Mouse (Mus musculus) embryonic facial prominence, embryonic 13.5 days (tissue): Measurements from ENCODE around the gene Dcst1. TPM values are rescaled to one million over a fixed set of nuclear protein-coding genes. Genes with fewer than 3 reads are reported as not detected.

ENCODE experiments used
- ATAC-seq: fragments of 200-750 bp; cut with Nextera tagmentation; 2 replicates; pipeline ENCODE4 v1.8.0; 2017; ENCODE audit warnings: low read depth; ENCODE audit not compliant: insufficient number of reproducible peaks, insufficient read depth, low FRiP score, low TSS enrichment
- H3K27ac ChIP-seq: fragments of 300-500 bp; sonication (generic); 2 replicates; pipeline ENCODE4 v1.5.1; 2015; ENCODE audit warnings: moderate library complexity, mild to moderate bottlenecking, inconsistent platforms
- H3K27me3 ChIP-seq: fragments of 300-500 bp; sonication (generic); 2 replicates; pipeline ENCODE4 v1.6.1; 2015; ENCODE audit warnings: mild to moderate bottlenecking, inconsistent platforms
- H3K36me3 ChIP-seq: fragments of 300-500 bp; sonication (generic); 2 replicates; pipeline ENCODE4 v1.6.1; 2015; ENCODE audit warnings: mild to moderate bottlenecking, inconsistent platforms
- H3K4me1 ChIP-seq: fragments of 300-500 bp; sonication (generic); 2 replicates; pipeline ENCODE4 v1.6.1; 2015; ENCODE audit warnings: inconsistent platforms
- H3K4me2 ChIP-seq: fragments of 300-500 bp; sonication (generic); 2 replicates; pipeline ENCODE4 v1.6.1; 2015; ENCODE audit warnings: moderate library complexity, mild to moderate bottlenecking, inconsistent platforms
- H3K4me3 ChIP-seq: fragments of 300-500 bp; sonication (generic); 2 replicates; pipeline ENCODE4 v1.5.1; 2015; ENCODE audit warnings: mild to moderate bottlenecking, inconsistent platforms
- H3K9ac ChIP-seq: fragments of 300-500 bp; sonication (generic); 2 replicates; pipeline ENCODE4 v1.6.1; 2015; ENCODE audit warnings: mild to moderate bottlenecking, inconsistent platforms
- H3K9me3 ChIP-seq: fragments of 300-500 bp; sonication (generic); 2 replicates; pipeline ENCODE4 v1.6.1; 2016; ENCODE audit warnings: inconsistent platforms
- WGBS: fragments of 180-500 bp; shearing (Covaris S2); methylation state at CpG from one replicate; pipeline ENCODE4 v1.1.7; 2015; ENCODE audit warnings: mixed read lengths; 5-methylcytosine and 5-hydroxymethylcytosine counted together
- polyA plus RNA-seq: library from polyadenylated mRNA; unstranded; fragments of >200 nt; fragmentation: Nextera tagmentation; extraction: Ambion mirVana; gene quantifications from 2 replicates; pipeline ENCODE4 v1.2.1, GENCODE M21; 2015

Dcst1 gene
- polyA plus RNA-seq, 1 experiment from 2014 or later, result 0.44 TPM

DNA sequence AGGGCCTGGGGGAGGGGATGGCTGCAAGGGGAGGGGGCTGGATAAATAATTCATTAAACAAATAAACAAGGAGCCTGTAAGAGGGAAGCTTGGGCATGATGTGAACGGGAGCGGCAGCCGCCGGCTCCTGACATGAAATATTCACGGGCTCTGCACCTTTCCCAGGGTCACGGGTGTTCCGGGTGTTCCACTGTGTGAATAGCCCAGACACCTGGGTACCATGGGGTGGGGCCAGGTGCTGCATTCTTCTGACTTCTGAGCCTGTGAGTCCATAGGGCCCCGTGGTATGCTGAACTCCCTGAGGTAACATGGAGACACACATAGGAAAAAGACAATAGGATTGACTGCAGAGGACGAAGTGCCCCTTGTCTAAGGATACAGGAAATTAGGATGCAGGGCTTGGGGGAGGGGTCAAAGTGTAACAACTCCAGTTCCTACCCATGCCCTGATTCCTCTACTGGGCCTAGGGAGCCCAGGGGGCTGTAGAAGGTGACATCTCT is 37.6 kb downstream of the Dcst1 start:
- Histone ChIP-seq H3K27me3 (0 out of 2 replicates have a peak, but pooled peaks cover 2% of the 10 kb centered on the region), H3K9ac (no peak overlapping the region), H3K4me1 (peaks cover 24% of the 10 kb centered on the region), H3K4me3 (no peak overlapping the region), H3K27ac (no peak overlapping the region), H3K9me3 (no peaks in the 10 kb centered on the region), H3K36me3 (peaks cover 2% of the 10 kb centered on the region; the same call in 1 of the 2 replicates), H3K4me2 (no peak overlapping the region)
- 45% methylated on average over 9 of the region's 9 CpGs for WGBS
- no peak for ATAC-seq

DNA sequence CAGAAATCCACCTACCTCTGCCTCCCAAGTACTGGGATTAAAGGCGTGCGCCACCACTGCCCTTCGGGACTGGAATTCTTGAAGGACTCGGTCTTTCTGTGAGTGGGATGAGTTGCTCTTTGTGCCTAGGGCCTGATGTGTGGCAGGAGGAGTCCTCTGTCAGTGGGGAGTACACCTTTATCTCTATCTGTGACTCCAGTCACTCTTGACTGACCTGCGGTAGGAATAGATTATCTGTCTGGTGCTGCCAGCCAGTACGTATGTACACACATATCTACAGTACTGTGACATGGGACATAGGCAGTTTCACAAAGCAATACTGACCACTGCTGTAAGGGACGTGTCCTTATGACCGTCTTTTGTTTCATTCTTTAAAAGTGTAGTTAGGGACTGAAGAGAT is 39.2 kb downstream of the Dcst1 start:
- Histone ChIP-seq H3K9me3 (no peaks in the 10 kb centered on the region), H3K27ac (no peak overlapping the region), H3K4me2 (no peak overlapping the region), H3K9ac (no peak overlapping the region), H3K4me3 (no peak overlapping the region), H3K36me3 (no peaks in the 10 kb centered on the region), H3K27me3 (peaks cover 12% of the 10 kb centered on the region), H3K4me1 (peaks cover 23% of the 10 kb centered on the region)
- WGBS, result 91% methylated on average over 8 of the region's 8 CpGs
- no peak for ATAC-seq

DNA sequence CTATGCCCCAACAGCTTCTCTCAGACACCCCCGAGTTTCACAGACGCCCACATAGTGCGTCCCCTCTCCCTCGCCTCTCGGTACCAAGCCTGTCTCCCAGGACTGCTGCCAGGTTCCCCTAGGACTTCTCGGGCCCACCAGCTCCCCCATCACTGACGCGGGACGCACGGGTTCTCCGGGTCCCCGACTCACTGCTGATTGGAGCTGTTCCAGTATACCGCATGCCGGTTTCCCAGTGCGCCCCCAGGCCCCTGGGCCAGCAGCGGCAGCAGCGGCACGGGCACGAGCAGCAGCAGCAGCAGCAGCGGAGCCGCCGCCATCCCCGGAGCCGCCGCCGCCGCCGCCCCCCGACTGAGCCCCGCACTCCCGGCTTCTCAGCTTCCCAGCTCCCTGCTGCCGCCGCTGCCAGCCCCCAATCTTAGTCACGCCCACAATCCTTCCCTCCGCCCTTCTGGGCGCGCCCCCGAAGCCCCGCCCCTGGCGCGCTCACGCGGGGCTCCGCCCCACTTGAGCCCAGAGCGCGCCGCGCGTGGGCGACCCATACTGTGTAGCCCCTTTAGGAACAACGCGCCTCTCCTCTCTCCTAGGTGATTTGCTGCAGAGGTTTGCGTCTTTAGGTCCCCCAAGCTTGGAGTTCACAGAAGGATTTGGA is 42.4 kb downstream of the Dcst1 start, which contains the start of gene Efna3:
Gene Efna3, minus strand, starts transcription at position 452 of the 652 bp plus-strand sequence.
- H3K27me3 ChIP-seq, result peaks cover 43% of the 10 kb centered on the region
- WGBS, result 2% methylated on average over 52 of the region's 53 CpGs
- ATAC-seq, result peak; percentile 62; the same call in 1 of the 2 replicates
- H3K4me3 ChIP-seq, result peak within 1 kb of the TSS; percentile 72
- H3K4me1 ChIP-seq, result peaks cover 46% of the 10 kb centered on the region
- no peaks in the 10 kb centered on the region for H3K9me3 ChIP-seq
- H3K27ac ChIP-seq, result peak within 1 kb of the TSS; percentile 44; the same call in 1 of the 2 replicates
- peak within 1 kb of the TSS; percentile 77 for H3K9ac ChIP-seq
- no peaks in the 10 kb centered on the region for H3K36me3 ChIP-seq
- H3K4me2 ChIP-seq, result peak within 1 kb of the TSS; percentile 92

DNA sequence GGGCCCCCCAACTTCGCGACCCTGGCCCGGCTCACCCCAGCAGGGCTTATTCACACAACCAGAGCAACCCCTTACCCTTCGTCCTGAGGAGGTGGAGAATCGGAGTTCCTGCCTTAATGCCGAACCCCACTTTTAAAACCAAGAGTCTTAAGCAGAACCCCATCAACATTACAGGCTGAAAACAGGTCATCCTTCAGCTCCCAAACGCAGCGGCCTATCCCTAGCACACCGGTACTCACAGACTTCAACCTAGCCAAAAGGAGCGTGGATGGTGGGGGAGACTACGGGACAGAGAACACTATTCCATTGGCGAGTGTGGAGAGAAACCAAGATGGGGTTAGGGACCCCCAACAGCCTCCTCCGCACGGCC is 42.9 kb downstream of the Dcst1 start:
- H3K27me3 ChIP-seq, result peaks cover 46% of the 10 kb centered on the region
- H3K27ac ChIP-seq, result peak overlapping the region; percentile 44; the same call in 1 of the 2 replicates
- H3K4me3 ChIP-seq, result peak overlapping the region; percentile 72
- peak overlapping the region; percentile 77 for H3K9ac ChIP-seq
- H3K4me2 ChIP-seq, result peak overlapping the region; percentile 92
- H3K9me3 ChIP-seq, result no peaks in the 10 kb centered on the region
- 0% methylated on average over 14 of the region's 14 CpGs for WGBS
- no peak for ATAC-seq
- no peaks in the 10 kb centered on the region for H3K36me3 ChIP-seq
- peaks cover 49% of the 10 kb centered on the region for H3K4me1 ChIP-seq

DNA sequence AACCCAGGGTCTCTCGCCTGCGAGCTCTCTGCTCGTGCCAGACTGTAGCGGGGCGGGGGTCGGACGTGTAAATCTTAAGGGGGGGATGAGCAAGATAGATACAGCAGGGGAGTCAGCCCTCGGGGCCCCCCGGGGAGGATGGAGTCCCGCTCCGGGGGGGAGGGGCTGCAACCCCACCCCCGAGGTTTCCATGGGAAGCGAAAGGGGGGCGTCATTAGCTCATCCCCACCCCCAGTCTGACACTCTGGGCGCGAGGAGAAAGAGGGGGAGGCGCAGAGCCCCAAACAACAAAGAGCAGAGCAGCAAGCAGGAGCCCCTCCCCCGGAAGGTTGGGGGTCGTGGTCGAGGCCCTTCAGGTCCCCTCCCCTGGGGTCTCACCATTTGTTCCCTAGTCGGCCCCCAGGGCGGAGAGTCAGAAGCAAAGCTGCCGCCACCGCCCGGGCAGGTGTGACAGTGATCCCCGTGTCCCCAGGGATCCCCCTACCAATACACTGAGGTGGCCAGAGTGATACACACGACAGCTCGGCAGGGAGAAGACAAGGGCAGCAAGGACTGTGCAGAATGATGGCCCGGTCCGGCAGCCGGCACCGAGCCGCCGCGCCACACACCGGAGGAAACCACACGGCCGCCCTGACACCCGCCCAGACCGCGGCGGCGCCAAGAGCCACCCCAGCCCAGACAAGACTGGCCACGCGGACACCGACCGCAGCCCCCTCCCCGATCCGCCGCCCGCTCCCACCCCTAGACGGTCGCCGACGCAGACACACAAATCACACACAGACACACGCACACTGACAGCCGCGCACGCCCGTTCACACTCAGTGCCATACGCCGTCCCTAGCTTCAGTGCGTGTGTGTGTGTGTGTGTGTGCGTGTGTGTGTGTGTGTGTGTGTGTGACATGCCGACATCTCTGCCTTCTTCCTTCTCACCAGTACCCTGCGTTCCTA is 43.6 kb downstream of the Dcst1 start:
- Histone ChIP-seq H3K27ac (no peak overlapping the region), H3K9ac (peak overlapping the region; percentile 77), H3K4me1 (peaks cover 54% of the 10 kb centered on the region), H3K4me3 (peak overlapping the region; percentile 72), H3K27me3 (peaks cover 48% of the 10 kb centered on the region), H3K9me3 (no peaks in the 10 kb centered on the region), H3K36me3 (no peaks in the 10 kb centered on the region), H3K4me2 (peak overlapping the region; percentile 92)
- WGBS, result under 1% methylated on average over 66 of the region's 66 CpGs
- no peak for ATAC-seq

DNA sequence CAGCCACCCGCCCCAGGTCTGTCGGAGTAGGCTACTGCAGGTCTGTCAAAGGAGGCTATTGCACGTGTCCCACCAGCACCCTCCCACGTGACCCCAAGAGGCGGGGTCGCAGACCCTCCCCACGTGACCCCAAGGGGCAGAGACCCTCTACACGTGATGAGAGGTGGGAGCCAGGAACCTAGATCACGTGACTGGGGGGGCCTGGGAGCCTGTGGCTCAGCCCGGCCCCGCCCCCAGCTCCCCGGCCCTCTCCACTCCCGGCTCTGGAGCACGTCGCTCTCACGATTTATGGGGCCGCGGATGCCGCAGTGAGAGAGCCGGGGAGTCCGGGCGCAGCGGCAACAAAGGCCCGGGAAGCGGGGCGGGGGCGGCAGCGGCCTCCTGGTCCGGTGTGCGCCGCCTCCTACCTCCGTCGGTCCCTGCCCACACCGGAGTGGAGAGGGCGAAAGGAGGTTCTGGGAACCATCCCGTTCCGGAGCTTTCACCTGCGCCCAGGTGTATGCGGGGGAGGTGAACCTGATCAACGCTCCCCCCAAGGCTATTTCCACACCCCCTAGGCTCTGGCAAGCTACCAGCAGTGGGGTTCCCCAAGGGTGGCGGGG is 44.4 kb downstream of the Dcst1 start:
- peaks cover 62% of the 10 kb centered on the region for H3K4me1 ChIP-seq
- peaks cover 56% of the 10 kb centered on the region for H3K27me3 ChIP-seq
- peak; percentile 4; the same call in 1 of the 2 replicates for ATAC-seq
- H3K4me2 ChIP-seq, result peak overlapping the region; percentile 92
- under 1% methylated on average over 41 of the region's 41 CpGs for WGBS
- H3K4me3 ChIP-seq, result peak overlapping the region; percentile 72
- peak overlapping the region; percentile 77 for H3K9ac ChIP-seq
- no peaks in the 10 kb centered on the region for H3K36me3 ChIP-seq
- no peak overlapping the region for H3K27ac ChIP-seq
- H3K9me3 ChIP-seq, result no peaks in the 10 kb centered on the region

DNA sequence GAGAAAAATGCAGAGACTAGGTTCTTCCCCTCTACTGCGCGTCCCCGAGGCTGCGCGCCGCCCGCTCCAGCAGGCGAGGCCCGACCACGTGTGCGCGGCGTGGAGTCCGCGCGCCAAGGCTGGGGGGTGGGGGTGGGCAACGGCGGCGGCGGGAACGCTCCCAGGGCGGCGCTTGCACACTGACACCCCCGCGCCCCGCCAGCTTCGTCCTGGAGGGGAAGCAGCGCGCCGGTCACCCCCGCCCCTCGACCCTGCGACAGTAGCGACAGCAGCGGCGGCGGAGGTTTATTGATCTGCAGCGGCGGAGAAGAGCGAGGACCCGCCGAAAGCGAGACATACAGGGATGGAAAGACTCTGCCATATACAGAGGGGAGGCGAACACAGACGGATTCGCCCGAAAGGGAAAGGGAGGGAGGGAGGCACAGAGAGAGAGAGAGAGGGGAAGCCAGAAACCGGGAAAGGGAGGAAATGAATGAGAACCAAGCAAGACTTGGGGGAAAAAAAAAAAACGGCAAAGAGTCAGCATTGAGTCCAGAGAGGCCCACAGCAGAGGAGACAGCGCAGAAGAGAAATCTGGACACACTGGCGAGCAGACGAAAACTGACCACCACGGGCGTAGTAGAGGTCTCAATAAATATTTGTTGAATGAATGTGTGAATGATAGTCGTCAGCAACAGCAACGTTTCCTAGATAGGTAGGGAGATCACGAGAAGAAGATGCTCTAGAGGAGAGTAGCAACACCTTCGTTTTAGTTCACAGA is 45.3 kb downstream of the Dcst1 start:
- no peak overlapping the region for H3K27ac ChIP-seq

DNA sequence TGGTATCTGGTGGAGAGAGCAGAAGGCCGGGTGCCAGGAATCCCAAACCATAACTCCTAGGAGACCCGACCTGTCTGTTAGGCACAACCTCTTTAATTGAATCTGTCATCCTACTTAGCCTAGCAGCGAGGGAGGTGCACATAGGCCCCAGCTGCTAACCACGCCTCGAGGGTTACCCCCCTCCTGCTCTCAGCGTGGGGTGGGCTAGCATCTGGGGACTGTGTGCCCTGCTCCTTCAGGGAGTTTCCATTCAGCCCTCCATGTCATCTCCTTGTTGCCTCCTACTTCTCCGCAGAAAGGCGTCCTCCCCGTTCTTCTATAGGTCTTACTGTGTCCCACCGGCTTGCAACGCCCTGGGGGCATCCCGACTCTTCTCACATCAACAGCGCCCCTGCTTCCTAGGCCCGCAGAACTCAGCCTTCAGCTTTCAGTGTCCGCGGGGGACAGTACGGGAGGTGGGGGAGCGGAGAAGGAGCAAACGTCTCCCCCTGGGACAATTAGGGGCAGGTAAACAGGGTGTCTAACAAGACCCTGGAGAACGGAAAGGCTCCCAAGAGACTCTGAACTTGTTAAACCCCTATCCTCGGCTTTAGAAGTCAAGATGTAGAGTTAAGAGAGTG is 46.0 kb downstream of the Dcst1 start:
- H3K9me3 ChIP-seq, result no peaks in the 10 kb centered on the region
- no peak overlapping the region for H3K27ac ChIP-seq
- peak overlapping the region; percentile 67 for H3K9ac ChIP-seq
- H3K27me3 ChIP-seq, result peaks cover 56% of the 10 kb centered on the region
- H3K4me2 ChIP-seq, result peak overlapping the region; percentile 92
- H3K4me3 ChIP-seq, result peak overlapping the region; percentile 72
- ATAC-seq, result no peak
- H3K36me3 ChIP-seq, result no peaks in the 10 kb centered on the region
- WGBS, result 5% methylated on average over 21 of the region's 21 CpGs
- H3K4me1 ChIP-seq, result peaks cover 76% of the 10 kb centered on the region

More for the DNA sequence above, 45.3 kb downstream of the Dcst1 start:
- Histone ChIP-seq H3K9me3 (no peaks in the 10 kb centered on the region), H3K36me3 (no peaks in the 10 kb centered on the region), H3K9ac (peak overlapping the region; percentile 67), H3K4me1 (peaks cover 71% of the 10 kb centered on the region), H3K4me2 (peak overlapping the region; percentile 92), H3K4me3 (peak overlapping the region; percentile 72), H3K27me3 (peaks cover 56% of the 10 kb centered on the region)
- 2% methylated on average over 58 of the region's 58 CpGs for WGBS
- no peak for ATAC-seq

DNA sequence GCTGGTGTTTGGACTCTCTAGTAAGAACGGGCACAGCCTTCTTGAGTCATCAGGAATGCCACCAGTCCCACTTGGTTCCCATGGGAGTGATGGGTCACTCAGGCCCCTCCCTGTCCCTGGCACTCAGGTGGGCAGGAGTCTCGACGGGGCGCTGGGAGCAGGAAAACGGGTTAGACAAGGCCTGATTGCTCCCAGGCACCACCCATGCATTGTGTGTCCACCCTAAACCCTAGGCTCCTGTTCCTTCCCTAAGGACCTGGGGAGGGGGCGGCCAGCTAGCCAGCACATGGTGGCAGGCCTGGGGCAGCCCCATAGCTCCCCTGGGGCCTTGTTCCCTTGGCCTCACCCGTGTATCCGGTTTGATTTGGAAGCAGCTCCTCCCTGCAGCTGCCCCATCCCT is 46.7 kb downstream of the Dcst1 start:
- Histone ChIP-seq H3K9ac (no peak overlapping the region), H3K36me3 (no peaks in the 10 kb centered on the region), H3K27me3 (peaks cover 56% of the 10 kb centered on the region), H3K4me1 (peaks cover 76% of the 10 kb centered on the region), H3K4me2 (no peak overlapping the region), H3K9me3 (no peaks in the 10 kb centered on the region), H3K4me3 (no peak overlapping the region), H3K27ac (no peak overlapping the region)
- 56% methylated on average over 8 of the region's 8 CpGs for WGBS
- no peak for ATAC-seq

DNA sequence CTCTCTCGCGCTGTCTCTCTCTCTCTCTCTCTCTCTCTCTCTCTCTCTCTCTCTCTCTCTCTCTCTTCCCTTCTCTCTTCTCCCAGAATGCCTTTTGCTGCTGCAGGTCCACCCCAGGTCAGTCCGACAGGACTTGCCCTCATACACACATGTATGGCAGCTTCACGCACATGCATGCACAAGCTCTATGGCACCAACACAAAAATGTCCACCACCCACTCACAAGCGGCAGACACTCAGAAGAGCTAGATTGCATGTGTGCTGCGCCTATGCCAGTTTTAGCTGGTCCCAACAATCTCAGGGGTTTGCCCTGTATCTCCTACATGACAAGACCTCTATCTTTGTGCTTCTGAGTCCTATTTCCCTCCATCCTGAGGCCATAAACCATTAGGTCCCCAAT is 47.8 kb downstream of the Dcst1 start:
- H3K27ac ChIP-seq, result no peak overlapping the region
- H3K4me3 ChIP-seq, result 0 out of 2 replicates have a peak overlapping the region, but pooled peaks have one; percentile 20
- no peak for ATAC-seq
- H3K27me3 ChIP-seq, result peaks cover 56% of the 10 kb centered on the region
- peak overlapping the region; percentile 67 for H3K4me2 ChIP-seq
- H3K9ac ChIP-seq, result peak overlapping the region; percentile 12; the same call in 1 of the 2 replicates
- H3K9me3 ChIP-seq, result no peaks in the 10 kb centered on the region
- H3K4me1 ChIP-seq, result peaks cover 76% of the 10 kb centered on the region
- H3K36me3 ChIP-seq, result no peaks in the 10 kb centered on the region
- WGBS, result 62% methylated on average over 6 of the region's 6 CpGs
